Mouse (Mus musculus): ENCODE measurements around the gene Dok3.

DNA sequence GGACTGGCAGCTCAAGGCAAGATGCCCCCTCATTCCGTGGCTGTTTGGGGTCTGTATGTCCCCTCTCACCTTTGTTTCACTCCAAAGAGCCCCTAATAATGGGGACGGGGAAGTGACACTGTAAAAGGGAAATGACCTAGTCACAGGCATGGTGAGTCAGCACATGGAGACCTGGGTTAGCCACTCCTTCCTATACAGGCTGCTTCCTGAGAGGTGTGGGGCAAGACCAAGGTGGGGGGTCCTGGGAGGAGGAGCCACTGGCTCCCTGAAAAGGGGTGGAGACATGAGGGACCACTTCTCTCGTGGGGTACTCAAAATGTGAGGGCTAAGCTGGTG, 18.8 kb downstream of the Dok3 start:
- TF ChIP-seq CTCF (IDR thresholded peaks at IDR 0.05; ENCODE audit: insufficient read depth, low read depth, low read length) = no peak
- TF ChIP-seq POLR2A (IDR thresholded peaks at IDR 0.05; ENCODE audit: insufficient read depth, low read depth, low read length) = no peak
